Mouse (Mus musculus): ENCODE data around the gene Tnfrsf8. TPM values are rescaled to one million over a fixed set of nuclear protein-coding genes. Genes with fewer than 3 reads are reported as not detected.

Tnfrsf8 gene
- polyA plus RNA-seq, 1 experiment: not detected

DNA sequence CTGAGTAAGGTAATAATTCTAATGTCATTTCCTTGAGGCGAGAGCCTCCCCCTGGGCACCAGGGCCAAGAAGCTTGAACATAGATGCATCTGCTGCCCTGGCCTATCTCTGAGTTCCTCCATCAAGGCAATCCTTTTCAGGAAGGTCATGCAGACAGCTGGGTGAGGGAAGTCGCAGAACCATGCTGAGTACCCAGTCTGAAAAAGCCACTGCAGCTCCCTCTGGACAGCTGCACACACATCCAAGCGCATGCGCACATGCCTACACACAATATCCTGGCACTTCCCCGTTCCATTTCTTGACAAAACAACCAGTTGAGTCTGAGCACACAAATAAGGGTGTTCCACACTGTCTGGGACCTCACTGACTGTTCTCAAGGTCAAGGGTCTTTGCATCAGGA, 83.2 kb downstream of the Tnfrsf8 start:
- no peak for TF ChIP-seq GATA1 (IDR thresholded peaks at IDR 0.05; ENCODE audit: low read length)

DNA sequence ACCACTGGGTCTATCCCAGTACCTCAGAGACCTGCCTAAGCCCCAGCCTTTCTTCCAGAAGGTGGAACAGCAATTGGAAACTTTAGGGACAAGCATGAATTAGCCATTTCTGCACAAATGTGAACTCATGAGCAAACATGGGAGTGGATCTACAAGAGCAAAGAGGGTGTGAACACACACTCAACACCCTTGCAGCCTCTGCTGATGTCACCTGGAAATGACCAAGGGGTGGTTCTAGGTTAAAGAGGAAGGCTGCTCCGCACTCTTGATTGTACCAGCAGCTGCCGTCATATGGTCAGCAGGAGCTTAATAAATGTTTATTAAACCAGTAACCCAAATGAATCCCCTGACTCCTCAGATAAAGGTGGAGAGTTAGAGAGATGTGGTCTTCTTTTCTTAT, 84.3 kb downstream of the Tnfrsf8 start:
- no peak for TF ChIP-seq GATA1 (IDR thresholded peaks at IDR 0.05; ENCODE audit: low read length)

DNA sequence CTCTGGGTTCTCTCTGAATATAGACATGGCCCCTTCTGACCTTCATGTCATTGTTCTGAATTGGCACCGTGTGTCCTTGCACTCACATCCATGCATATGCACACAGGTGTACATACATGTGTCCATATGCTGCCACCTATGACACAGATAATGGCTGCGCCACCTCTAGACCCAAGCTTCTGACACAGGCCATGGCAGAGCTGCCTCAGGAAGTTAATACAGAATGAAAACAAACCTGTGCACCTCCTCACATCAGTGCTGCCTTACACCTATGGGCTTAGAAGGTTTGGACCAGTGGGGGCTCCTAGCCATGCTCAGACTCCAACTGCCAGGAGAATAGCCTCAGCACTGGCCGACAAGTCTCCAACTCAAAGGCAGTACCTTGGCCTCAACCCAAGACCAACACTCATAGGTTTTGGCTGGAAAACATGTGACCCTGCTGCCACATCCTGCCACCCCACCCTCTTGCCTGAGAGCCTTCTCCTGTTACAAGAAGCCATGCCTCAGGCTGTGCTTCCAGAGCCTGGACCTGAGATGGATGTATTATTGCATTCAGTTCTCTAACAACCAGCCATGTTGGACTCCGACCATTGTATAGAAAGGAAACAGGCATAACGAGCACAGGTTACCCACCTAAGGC, 85.3 kb downstream of the Tnfrsf8 start:
- TF ChIP-seq GATA1 (IDR thresholded peaks at IDR 0.05; ENCODE audit: low read length): no peak

DNA sequence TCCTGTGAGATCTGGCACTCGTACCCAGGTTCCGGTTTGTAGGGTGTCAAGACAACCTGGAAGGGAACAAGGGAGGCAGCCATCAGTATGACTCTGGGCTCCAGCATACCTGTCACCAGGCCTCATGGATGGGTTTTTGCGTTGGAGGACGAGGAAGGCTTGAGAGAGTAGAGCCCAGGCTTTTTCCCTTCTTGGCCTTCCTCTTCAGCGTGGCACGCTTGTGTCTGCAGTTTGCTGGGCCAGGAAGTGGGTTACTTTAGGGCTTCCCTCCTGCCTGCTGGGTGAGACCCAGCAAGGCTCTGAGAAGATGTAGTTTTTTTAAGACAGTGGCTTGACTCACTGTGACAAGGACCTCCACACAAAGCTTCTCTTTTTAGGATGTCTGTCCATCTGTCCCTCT, 85.9 kb downstream of the Tnfrsf8 start:
- TF ChIP-seq GATA1 (IDR thresholded peaks at IDR 0.05; ENCODE audit: low read length): no peak

DNA sequence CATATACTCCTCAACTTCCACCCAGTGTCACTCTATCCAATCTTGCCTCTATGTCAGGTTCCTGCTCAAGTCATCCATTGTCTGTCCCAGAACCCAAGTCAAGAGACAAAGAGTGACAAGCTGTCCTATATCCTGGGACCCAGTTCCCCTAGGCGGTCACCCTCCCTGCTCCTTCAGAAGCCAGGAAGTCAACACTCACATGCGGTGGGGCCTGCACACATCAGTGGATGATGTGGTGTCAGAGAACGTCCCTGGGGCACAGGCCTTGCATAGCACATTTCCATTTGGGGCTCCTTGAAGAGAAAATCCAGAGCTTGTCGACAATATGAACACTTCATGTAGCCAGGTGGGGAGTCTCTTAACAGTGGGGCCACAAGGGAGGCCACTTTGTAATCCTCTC, 90.4 kb downstream of the Tnfrsf8 start:
- TF ChIP-seq GATA1 (IDR thresholded peaks at IDR 0.05; ENCODE audit: low read length): no peak

DNA sequence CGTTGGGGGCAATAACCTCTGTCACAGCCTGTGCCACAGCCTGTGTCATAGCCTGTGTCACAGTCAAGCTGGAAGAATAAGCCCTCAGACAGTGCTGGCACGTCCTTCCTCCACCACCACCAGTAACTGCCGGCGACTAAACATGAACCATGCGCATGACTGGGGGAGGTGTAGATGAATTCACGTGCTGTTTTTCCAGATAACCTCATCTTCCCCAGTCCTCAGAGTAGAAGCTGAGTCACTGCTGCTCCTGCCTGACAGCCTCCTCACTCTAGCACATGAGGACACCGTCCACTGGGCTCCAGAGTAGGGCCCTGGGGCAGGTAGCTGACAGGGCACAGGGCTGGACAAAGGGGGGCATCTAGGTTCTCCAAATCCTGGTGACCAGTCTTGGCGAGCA, 92.9 kb downstream of the Tnfrsf8 start:
- no peak for TF ChIP-seq GATA1 (IDR thresholded peaks at IDR 0.05; ENCODE audit: low read length)

DNA sequence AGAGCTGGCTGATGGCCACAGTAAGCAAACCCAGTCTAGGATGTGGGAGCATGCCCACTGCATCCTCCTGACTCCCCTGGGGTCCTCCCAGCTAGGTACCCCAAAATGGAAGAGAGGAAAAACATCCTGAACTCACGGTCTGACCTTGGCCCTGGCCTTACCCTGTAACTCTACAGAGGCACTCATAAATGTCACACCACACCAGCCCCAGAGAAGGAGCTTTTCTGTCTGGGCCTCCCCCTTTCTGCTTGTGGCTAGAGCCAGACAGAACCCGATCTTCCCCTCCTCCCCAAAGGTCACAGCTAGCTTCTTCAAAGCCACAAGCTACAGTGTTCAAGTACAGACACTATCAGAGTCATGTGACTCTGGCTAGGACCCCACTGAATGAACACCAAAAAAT, 93.6 kb downstream of the Tnfrsf8 start:
- TF ChIP-seq GATA1 (IDR thresholded peaks at IDR 0.05; ENCODE audit: low read length): no peak

DNA sequence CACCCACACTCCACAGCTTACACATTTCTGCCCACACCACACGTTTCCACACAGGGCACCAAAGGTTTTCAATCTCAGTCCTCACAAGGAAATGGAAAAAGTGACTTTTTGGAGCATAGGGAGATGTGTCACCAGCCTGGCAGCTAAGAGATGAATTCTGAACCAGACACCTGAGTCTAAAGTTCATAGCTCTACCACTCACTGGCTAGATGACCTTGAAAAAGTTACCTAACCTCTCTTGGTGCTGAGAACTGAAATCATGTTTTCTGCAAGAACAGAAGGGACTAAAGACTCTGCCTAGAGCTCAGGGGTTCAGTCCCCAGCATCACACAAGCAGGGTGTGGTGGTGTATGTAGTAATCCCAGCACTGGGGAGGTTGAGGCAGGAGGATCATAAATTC, 95.0 kb downstream of the Tnfrsf8 start:
- no peak for TF ChIP-seq GATA1 (IDR thresholded peaks at IDR 0.05; ENCODE audit: low read length)

DNA sequence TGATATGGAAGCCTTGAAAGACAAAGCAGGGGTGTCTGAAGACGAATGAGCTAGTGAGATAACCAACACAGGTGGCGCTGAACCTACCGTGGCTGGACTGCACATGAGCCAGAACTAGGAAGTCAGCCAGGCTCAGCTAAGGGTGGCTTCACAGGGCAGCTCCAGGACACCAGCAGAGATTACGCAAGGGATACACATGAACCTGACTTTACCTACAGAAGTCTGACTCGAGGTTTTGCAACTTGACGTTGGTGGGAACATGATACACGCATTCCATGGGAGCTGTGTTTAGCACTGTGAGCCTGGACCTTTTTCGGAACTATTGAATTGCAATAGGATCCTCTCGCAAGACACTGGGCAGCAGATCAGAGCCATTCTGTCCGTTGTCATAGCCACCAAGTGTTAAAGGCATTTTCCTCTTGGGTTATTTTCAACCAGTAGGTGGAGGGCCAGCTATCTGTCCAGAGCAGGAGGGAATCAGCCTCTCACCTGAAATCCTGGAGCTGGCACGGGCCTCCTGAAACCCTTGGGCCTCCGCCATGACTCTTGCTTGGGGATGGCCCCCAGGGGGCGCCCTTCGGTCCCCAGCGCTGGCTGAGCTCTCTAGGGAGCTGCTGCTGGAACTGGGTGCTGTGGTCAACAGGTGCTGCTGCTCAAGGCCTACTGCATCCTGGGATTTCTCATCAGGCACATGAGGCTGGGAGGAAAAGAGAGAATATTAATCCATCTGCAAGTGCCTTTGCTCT, 95.6 kb downstream of the Tnfrsf8 start:
- no peak for TF ChIP-seq GATA1 (IDR thresholded peaks at IDR 0.05; ENCODE audit: low read length)

DNA sequence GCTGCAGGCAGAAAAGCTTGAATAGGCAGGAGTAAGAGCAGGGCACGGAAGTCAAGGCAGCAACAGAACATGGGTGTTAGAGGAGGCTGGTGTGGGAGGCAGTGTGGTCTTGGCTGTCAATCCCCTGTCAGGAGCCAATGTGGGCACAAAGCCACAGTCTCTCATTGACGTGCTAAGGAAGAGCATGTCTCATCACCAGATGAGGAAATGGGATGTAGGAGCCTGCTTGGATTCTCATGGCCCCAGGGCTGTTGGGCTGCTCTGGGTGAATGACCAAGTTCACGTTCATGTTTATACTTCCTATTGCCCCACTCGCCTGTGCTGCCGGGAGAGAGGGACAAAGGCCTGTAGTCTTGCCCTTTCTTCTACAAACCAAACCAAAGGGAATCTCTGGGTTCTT, 97.1 kb downstream of the Tnfrsf8 start:
- no peak for TF ChIP-seq GATA1 (IDR thresholded peaks at IDR 0.05; ENCODE audit: low read length)

Other genes starting within 250 kb of the Tnfrsf8 start
- gene Vps13d, start 120.2 kb downstream of the Tnfrsf8 start, polyA plus RNA-seq (2012): 3.1 and 5.0 TPM in 2 replicates
- gene Tnfrsf1b, start 68.3 kb downstream of the Tnfrsf8 start, polyA plus RNA-seq (2012): not detected in 2 replicates
- not detected in 2 replicates for gene Zfp990, start 195.6 kb upstream of the Tnfrsf8 start, polyA plus RNA-seq (2012)

Measured in G1E-ER4 (cell line).